Mouse (Mus musculus) ES-Bruce4 (cell line): Measurements from ENCODE around the gene Psmd9. TPM values are rescaled to one million over a fixed set of nuclear protein-coding genes. Genes with fewer than 3 reads are reported as not detected.

Source experiments
- H3K27ac ChIP-seq: 2 replicates; pipeline ENCODE4 v1.5.1; 2012; ENCODE audit warnings: low read length, inconsistent platforms; ENCODE audit not compliant: insufficient read depth
- H3K27me3 ChIP-seq: 2 replicates; pipeline ENCODE4 v1.6.1; 2012; ENCODE audit warnings: mild to moderate bottlenecking, low read length, inconsistent platforms; ENCODE audit not compliant: control insufficient read depth, poor library complexity, insufficient read depth, severe bottlenecking
- H3K36me3 ChIP-seq: 2 replicates; pipeline ENCODE4 v1.6.1; 2012; ENCODE audit warnings: inconsistent platforms, mild to moderate bottlenecking, low read length, moderate library complexity; ENCODE audit not compliant: control insufficient read depth, poor library complexity, insufficient read depth, severe bottlenecking
- H3K4me1 ChIP-seq: one replicate; pipeline ENCODE4 v1.8.1; 2011; ENCODE audit warnings: low read length; ENCODE audit not compliant: control insufficient read depth, insufficient read depth
- H3K4me3 ChIP-seq: 2 replicates; pipeline ENCODE4 v1.5.1; 2011; ENCODE audit warnings: low read depth, mild to moderate bottlenecking, low read length
- H3K9ac ChIP-seq: 2 replicates; pipeline ENCODE4 v1.6.1; 2012; ENCODE audit warnings: low read depth, mild to moderate bottlenecking, inconsistent platforms; ENCODE audit not compliant: poor library complexity, severe bottlenecking
- H3K9me3 ChIP-seq: replicated peaks from 2 replicates; pipeline ENCODE4 v1.6.1; 2012; ENCODE audit warnings: mild to moderate bottlenecking, low read length, inconsistent platforms; ENCODE audit not compliant: control insufficient read depth, poor library complexity, insufficient read depth, severe bottlenecking
- CTCF ChIP-seq: IDR thresholded peaks from one replicate; pipeline ENCODE4 v1.8.1; 2011; ENCODE audit warnings: low read depth, low read length
- EP300 ChIP-seq: IDR thresholded peaks from 2 replicates; pipeline ENCODE4 v1.6.1; 2011; ENCODE audit warnings: low read depth, low read length; ENCODE audit not compliant: insufficient read depth
- POLR2A ChIP-seq: IDR thresholded peaks from one replicate; pipeline ENCODE4 v1.8.1; 2011; ENCODE audit warnings: low read length; ENCODE audit not compliant: insufficient read depth
- polyA plus RNA-seq: library from polyadenylated mRNA; stranded (reverse); fragments of >200 nt; gene quantifications from 2 replicates; pipeline ENCODE4 v1.2.4, GENCODE M21; 2011; ENCODE audit warnings: low read depth; ENCODE audit not compliant: missing spikeins, insufficient read depth, insufficient read length

The Psmd9 gene
- polyA plus RNA-seq, 1 experiment, result 24.8 TPM

DNA sequence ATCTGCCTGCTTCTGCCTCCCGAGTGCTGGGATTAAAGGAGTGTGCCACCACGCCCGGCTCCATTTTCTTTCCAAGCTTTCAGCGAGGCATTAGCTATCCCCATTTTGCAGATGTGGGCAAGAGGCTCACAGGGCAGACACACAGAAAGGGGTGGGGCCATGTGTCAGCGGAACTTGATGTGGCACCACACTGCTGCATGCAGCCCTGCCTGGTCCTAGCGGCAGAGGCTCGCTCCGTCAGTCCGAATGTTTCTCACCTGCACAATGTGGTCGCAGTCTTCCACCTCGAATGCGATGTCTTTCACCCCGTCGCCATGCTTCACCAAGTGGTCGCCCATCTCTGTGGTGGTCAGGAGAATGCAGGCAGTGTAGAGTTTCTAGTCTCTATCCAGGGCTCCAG lies 11.2 kb downstream of the Psmd9 start:
- Histone ChIP-seq H3K4me3 (no peak overlapping the region), H3K27me3 (no peaks in the 10 kb centered on the region), H3K9ac (no peak overlapping the region), H3K27ac (no peak overlapping the region), H3K4me1 (no peaks in the 10 kb centered on the region), H3K36me3 (no peaks in the 10 kb centered on the region), H3K9me3 (no peaks in the 10 kb centered on the region)
- TF ChIP-seq CTCF (no peak), EP300 (no peak), POLR2A (no peak)

DNA sequence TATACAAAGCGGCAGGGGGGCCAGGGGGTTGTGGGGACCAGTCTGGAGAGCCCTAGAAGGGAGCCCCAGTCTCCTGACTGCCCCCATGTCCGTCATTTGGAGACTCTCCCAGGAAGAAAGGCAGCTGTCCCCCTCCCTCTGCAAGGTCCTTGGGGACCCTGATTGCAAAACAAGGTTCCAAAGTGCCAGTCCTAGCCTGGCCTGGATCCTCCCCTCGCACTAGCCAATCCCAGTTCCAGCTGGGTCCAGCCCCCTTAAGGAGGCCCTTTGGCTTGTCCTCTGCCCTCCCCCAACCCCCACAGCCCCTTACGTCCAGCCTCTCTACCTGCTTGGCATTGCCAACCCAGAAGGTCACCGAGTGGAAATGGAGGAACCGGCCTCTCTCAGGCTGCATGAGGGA lies 12.3 kb downstream of the Psmd9 start:
- Histone ChIP-seq H3K9ac (no peak overlapping the region), H3K4me1 (no peaks in the 10 kb centered on the region), H3K36me3 (no peaks in the 10 kb centered on the region), H3K4me3 (no peak overlapping the region), H3K9me3 (no peaks in the 10 kb centered on the region), H3K27me3 (no peaks in the 10 kb centered on the region), H3K27ac (no peak overlapping the region)
- TF ChIP-seq EP300, result no peak
- TF ChIP-seq CTCF, result no peak
- TF ChIP-seq POLR2A, result no peak

DNA sequence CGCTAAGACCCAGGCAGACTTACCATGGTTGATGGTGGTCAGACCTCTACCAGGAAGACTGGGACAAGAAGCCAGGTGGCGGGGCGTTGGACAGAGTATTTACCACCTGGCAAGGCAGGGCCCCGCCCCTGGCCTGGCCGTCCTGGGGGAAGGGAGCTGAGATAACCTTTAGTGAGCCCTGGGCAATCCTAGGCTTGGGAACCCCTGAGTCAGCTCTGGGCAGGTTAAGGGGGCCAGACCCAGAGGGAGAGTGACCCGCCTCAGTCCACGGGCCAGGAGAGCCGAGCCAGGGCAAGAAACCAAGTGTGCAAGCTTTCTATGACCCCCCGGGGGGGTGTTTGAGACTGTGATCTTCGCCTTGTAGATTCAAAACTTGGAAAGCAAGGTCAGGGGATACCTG lies 13.4 kb downstream of the Psmd9 start, which contains the start of gene Hpd:
TSS of gene Hpd (minus strand) at position 77 of the 400 bp plus-strand sequence.
- no peak for TF ChIP-seq POLR2A
- no peak for TF ChIP-seq EP300
- TF ChIP-seq CTCF, result no peak
- H3K4me1 ChIP-seq, result no peaks in the 10 kb centered on the region
- no peak within 1 kb of the TSS for H3K4me3 ChIP-seq
- no peak within 1 kb of the TSS for H3K27ac ChIP-seq
- no peaks in the 10 kb centered on the region for H3K9me3 ChIP-seq
- no peak within 1 kb of the TSS for H3K9ac ChIP-seq
- no peaks in the 10 kb centered on the region for H3K27me3 ChIP-seq
- no peaks in the 10 kb centered on the region for H3K36me3 ChIP-seq

DNA sequence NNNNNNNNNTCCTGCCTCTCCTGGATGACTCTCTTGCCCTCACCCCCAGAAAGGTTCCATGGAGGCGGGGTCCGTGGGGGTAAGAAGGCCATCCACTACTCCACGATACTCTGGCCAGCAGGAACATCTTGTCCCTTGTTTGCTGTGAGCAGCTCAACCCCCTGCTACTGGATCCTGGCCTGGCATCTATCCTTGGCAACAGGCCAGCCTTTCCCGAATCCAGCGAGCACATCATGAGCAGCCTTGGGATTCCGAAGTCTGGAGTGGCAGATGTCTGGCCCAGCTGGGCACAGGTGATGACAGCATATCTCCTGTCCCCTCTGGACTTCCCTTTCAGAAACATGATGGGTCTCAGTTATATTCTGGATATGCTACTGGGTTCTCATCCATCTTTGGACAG lies 16.8 kb downstream of the Psmd9 start:
- H3K4me1 ChIP-seq, result no peaks in the 10 kb centered on the region
- H3K27ac ChIP-seq, result no peak overlapping the region
- H3K9ac ChIP-seq, result no peak overlapping the region
- no peaks in the 10 kb centered on the region for H3K27me3 ChIP-seq
- TF ChIP-seq POLR2A (no peak), CTCF (no peak), EP300 (no peak)
- H3K9me3 ChIP-seq, result no peaks in the 10 kb centered on the region
- no peak overlapping the region for H3K4me3 ChIP-seq
- H3K36me3 ChIP-seq, result no peaks in the 10 kb centered on the region

DNA sequence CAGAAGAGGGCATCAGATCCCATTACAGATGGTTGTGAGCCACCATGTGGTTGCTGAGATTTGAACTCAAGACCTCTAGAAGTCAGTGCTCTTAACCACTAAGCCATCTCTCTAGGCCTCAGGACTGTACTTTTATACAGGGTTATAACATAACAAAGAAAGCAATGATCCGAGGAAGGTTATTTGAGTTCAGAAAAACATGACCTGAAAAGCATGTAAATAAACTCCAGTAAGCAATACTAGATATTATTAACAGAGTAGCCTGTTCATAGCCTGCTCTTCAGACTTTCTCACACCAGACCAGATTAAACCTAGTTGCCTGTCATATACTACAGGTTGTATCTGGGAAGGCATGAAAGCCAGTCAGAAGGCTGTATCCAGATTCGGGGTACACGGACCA lies 18.1 kb downstream of the Psmd9 start:
- TF ChIP-seq CTCF (no peak), EP300 (no peak), POLR2A (no peak)
- Histone ChIP-seq H3K27me3 (no peaks in the 10 kb centered on the region), H3K27ac (no peak overlapping the region), H3K4me3 (no peak overlapping the region), H3K9ac (no peak overlapping the region), H3K9me3 (no peaks in the 10 kb centered on the region), H3K4me1 (no peaks in the 10 kb centered on the region), H3K36me3 (no peaks in the 10 kb centered on the region)

DNA sequence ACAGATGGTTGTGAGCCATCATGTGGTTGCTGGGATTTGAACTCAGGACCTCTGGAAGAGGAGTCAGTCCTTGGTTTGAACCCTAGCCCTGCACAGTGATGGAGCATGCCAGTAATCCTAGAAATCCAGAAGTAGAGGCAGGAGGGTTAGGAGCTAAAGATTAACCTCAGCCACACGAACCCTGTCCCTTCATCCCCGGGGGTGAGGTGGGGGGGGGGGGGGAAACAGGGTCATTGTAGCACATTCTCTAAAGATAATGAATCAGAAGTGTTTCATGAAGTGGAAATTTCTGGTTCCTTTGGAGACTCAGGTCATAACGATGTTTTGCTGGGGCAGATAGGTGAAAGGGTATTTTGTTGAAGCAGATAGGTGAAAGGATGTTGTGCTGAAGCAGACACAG lies 21.7 kb downstream of the Psmd9 start:
- Histone ChIP-seq H3K9me3 (no peaks in the 10 kb centered on the region), H3K4me1 (no peaks in the 10 kb centered on the region), H3K27ac (no peak overlapping the region), H3K27me3 (no peaks in the 10 kb centered on the region), H3K4me3 (no peak overlapping the region), H3K9ac (no peak overlapping the region), H3K36me3 (no peaks in the 10 kb centered on the region)
- TF ChIP-seq EP300 (no peak), POLR2A (no peak), CTCF (no peak)
